Mouse (Mus musculus) cerebellum, adult 2 months (tissue): ENCODE data around the gene Kcnq4.

Experiments used
- CTCF ChIP-seq: fragments of 200-500 bp; IDR thresholded peaks from 2 replicates; pipeline ENCODE4 v1.5.1; 2011; ENCODE audit warnings: low read depth, mild to moderate bottlenecking, control low read depth, low read length, moderate library complexity, borderline replicate concordance; ENCODE audit not compliant: insufficient read depth
- POLR2A ChIP-seq: fragments of 200-500 bp; IDR thresholded peaks from 2 replicates; pipeline ENCODE4 v1.6.1; 2011; ENCODE audit warnings: low read length, control low read depth, borderline replicate concordance; ENCODE audit not compliant: insufficient read depth

- TF ChIP-seq POLR2A, result no peak
- TF ChIP-seq CTCF, result no peak
Measured at GRCm38 (mm10) chr4:120726174-120726573, 22.2 kb downstream of the Kcnq4 start.
